Mouse (Mus musculus) E14TG2a.4 (cell line): ENCODE results near the gene 4930539E08Rik.

ENCODE experiments used
- H3K27me3 ChIP-seq: 2 replicates; pipeline ENCODE4 v1.6.1; 2014; ENCODE audit warnings: low read length, control low read depth; ENCODE audit not compliant: insufficient read depth
- H3K36me3 ChIP-seq: 2 replicates; pipeline ENCODE4 v1.6.1; 2014; ENCODE audit warnings: low read length, control low read depth; ENCODE audit not compliant: insufficient read depth
- H3K4me1 ChIP-seq: replicated peaks from 2 replicates; pipeline ENCODE4 v1.6.1; 2014; ENCODE audit warnings: low read depth, low read length, control low read depth
- H3K4me3 ChIP-seq: replicated peaks from 2 replicates; pipeline ENCODE4 v1.5.1; 2014; ENCODE audit warnings: mild to moderate bottlenecking, low read length
- H3K9me3 ChIP-seq: 2 replicates; pipeline ENCODE4 v1.6.1; 2014; ENCODE audit warnings: low read length, control low read depth
- CTCF ChIP-seq: conservative IDR thresholded peaks from 2 replicates; pipeline ENCODE4 v1.5.1; 2014; ENCODE audit warnings: low read length
- NANOG ChIP-seq: IDR thresholded peaks from 2 replicates; pipeline ENCODE4 v1.6.1; 2014; ENCODE audit warnings: borderline replicate concordance, low read length, mixed read lengths
- POU5F1 ChIP-seq: IDR thresholded peaks from 2 replicates; pipeline ENCODE4 v1.6.1; 2014; ENCODE audit warnings: low read length, borderline replicate concordance

4930539E08Rik gene

DNA sequence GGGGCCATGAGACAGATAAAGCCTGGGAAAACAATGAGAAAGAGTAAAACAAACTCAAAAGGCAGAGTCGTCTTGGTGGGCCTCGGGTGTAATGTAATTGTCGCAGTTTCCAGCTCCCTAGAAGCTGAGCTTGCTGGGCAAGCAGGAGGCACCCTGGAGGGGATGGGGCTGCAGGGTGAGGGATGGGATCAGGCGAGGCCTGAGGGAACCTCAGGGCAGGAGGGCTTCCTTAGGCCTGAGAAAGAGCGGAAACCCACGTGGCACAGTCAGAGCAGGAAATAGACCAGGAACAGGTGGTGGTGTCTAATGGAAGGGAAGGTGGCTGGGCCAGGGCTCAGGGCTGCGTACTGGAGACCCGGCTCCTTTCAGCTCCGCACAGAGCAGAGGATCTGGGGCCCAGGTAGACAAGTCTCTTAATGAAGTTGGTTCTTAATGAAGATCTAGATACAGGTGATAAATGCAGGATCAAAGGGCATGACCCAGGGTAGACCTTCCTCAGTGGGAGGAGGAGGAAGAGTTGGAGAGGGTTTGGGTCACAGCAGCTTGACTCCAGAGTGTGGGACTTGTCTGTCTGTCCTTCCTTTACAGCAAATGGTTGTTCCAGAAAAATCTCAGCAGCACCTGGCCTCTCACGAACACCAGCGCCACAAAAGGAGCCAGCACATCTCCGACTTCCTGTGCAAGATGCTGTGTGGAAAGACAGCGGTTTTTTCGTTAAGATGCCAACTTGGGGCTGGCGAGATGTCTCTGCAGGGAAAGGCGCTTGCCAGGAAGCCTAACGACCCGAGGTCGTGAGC lies 19.2 kb upstream of the 4930539E08Rik start:
- no peak for TF ChIP-seq CTCF
- no peak for TF ChIP-seq POU5F1
- no peak for TF ChIP-seq NANOG
- no peaks in the 10 kb centered on the region for H3K27me3 ChIP-seq
- peaks cover 42% of the 10 kb centered on the region for H3K9me3 ChIP-seq
- peaks cover 32% of the 10 kb centered on the region for H3K4me1 ChIP-seq
- no peak overlapping the region for H3K4me3 ChIP-seq
- no peaks in the 10 kb centered on the region for H3K36me3 ChIP-seq

DNA sequence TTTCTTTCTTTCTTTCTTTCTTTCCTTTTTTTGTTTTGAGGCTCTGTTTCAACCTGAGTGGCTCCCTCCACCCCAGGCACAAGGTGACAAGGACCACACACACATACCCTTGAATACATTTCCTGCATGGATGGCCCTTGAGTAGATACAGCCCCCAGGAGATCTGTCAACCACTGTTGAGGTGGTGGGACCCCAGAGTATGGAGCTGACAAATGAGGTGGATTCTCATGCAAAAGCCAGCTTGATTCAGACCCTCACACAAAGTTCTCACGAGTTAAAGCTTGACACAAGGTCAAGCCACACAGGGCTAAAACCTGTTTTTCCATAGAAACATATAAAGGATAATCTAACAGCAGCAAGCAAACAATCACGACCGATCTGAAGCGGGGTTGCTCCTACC lies 17.1 kb upstream of the 4930539E08Rik start:
- Histone ChIP-seq H3K36me3 (no peaks in the 10 kb centered on the region), H3K4me3 (no peak overlapping the region)
- TF ChIP-seq POU5F1 (no peak), CTCF (no peak), NANOG (no peak)

DNA sequence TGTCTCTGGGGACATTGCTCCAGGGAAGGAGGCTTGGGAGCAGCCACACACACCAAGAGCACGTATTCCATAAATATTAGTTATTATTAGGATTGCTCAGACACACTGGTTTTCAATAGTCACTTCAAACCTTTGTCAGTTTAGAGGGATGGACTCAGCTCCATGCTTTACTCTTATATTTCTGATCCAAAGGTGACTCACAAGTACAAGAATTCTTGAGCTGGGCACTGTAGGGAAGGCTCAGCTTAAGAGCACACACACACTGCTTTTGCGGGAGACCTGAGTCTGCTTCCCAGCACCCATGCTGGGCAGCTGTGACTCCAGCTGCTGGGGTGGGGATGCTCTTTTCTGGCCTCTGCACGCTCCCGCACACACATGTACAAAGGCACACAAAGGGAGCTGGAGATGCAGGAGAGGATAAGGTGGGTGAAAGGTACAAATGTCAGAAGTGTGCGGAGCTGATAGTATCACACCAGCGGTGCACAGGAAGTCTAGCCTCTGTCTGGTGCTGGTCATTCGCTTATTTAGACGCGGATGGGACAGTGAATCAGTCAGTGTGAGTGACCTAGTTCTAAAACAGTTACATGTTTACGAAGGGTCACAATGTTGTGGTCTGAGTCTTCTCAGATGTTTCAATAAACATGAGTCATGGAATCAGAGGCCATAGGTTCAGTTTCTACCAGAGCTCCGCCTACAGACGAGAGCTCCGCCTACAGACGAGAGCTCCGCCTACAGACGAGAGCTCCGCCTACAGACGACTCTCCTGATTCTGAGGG lies 16.5 kb upstream of the 4930539E08Rik start:
- Histone ChIP-seq H3K36me3 (no peaks in the 10 kb centered on the region), H3K9me3 (peaks cover 23% of the 10 kb centered on the region), H3K4me3 (peak overlapping the region; percentile 43; the same call in 1 of the 2 replicates), H3K27me3 (no peaks in the 10 kb centered on the region), H3K4me1 (peaks cover 55% of the 10 kb centered on the region)
- TF ChIP-seq POU5F1 (no peak), NANOG (no peak), CTCF (no peak)

More for the DNA sequence above, 17.1 kb upstream of the 4930539E08Rik start:
- Histone ChIP-seq H3K4me1 (peaks cover 48% of the 10 kb centered on the region), H3K27me3 (no peaks in the 10 kb centered on the region), H3K9me3 (peaks cover 29% of the 10 kb centered on the region)

DNA sequence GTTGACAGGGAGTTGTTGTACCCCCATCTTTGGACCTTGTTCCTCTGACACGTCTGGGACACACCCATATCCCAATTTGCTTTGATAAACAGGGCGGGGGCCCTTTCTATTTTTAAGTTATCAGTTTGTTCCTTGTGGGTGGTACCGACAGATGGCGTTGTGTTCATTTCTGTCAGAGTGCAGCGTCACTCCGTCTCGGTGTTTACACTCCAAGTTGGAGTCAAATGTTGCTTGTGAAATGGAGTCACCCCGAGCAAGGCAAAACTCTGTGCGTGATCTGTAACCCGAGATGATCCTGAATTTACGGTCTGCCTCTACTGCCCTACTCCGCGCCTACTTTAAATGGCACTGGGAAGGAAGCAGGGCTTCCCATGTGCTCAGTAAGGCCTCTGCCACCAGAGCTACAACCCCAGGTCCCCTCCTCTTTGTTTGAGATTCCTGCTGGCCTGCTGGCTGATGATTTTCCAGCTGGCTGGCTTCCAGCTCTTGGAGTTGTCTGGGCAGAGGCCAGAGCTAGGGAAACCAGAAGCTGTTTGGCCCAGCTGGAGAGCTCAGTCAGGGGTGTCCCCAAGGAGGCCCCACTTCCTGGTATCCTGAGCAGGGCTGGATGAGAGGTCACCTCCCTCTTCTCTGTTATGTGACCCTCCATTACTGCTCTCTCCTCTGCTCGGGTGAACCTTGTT lies 15.4 kb upstream of the 4930539E08Rik start:
- peak overlapping the region; percentile 61 for H3K4me3 ChIP-seq
- no peaks in the 10 kb centered on the region for H3K36me3 ChIP-seq
- TF ChIP-seq POU5F1 (no peak), CTCF (peak; percentile 29)
- peaks cover 65% of the 10 kb centered on the region for H3K4me1 ChIP-seq
- H3K9me3 ChIP-seq = peaks cover 12% of the 10 kb centered on the region
- no peaks in the 10 kb centered on the region for H3K27me3 ChIP-seq

- Histone ChIP-seq H3K4me3 (no peak overlapping the region), H3K27me3 (no peaks in the 10 kb centered on the region), H3K36me3 (no peaks in the 10 kb centered on the region), H3K9me3 (peaks cover 3% of the 10 kb centered on the region; the same call in 1 of the 2 replicates), H3K4me1 (peaks cover 76% of the 10 kb centered on the region)
- no peak for TF ChIP-seq POU5F1
- no peak for TF ChIP-seq NANOG
- no peak for TF ChIP-seq CTCF
Observed at GRCm38 (mm10) chr17:28929369-28929768, 14.2 kb upstream of the 4930539E08Rik start.

GRCm38 (mm10) chr17:28928004-28928403 lies 12.9 kb upstream of the 4930539E08Rik start:
- H3K4me3 ChIP-seq = 0 out of 2 replicates have a peak overlapping the region, but pooled peaks have one; percentile 21
- no peaks in the 10 kb centered on the region for H3K27me3 ChIP-seq
- H3K36me3 ChIP-seq = no peaks in the 10 kb centered on the region
- H3K9me3 ChIP-seq = no peaks in the 10 kb centered on the region
- no peak for TF ChIP-seq CTCF
- no peak for TF ChIP-seq NANOG
- TF ChIP-seq POU5F1 = no peak
- H3K4me1 ChIP-seq = peaks cover 83% of the 10 kb centered on the region

- Histone ChIP-seq H3K4me3 (peak overlapping the region; percentile 33; the same call in 1 of the 2 replicates), H3K9me3 (no peaks in the 10 kb centered on the region), H3K36me3 (no peaks in the 10 kb centered on the region), H3K4me1 (peaks cover 85% of the 10 kb centered on the region), H3K27me3 (no peaks in the 10 kb centered on the region)
- no peak for TF ChIP-seq POU5F1
- TF ChIP-seq NANOG = 0 out of 2 replicates have a peak, but pooled peaks have one; percentile 1
- peak; percentile 97 for TF ChIP-seq CTCF
Observed at GRCm38 (mm10) chr17:28926866-28927635, 11.9 kb upstream of the 4930539E08Rik start.
